Comparison of ENCODE assay signal across 8 mouse cellular contexts in the genomic region with DNA sequence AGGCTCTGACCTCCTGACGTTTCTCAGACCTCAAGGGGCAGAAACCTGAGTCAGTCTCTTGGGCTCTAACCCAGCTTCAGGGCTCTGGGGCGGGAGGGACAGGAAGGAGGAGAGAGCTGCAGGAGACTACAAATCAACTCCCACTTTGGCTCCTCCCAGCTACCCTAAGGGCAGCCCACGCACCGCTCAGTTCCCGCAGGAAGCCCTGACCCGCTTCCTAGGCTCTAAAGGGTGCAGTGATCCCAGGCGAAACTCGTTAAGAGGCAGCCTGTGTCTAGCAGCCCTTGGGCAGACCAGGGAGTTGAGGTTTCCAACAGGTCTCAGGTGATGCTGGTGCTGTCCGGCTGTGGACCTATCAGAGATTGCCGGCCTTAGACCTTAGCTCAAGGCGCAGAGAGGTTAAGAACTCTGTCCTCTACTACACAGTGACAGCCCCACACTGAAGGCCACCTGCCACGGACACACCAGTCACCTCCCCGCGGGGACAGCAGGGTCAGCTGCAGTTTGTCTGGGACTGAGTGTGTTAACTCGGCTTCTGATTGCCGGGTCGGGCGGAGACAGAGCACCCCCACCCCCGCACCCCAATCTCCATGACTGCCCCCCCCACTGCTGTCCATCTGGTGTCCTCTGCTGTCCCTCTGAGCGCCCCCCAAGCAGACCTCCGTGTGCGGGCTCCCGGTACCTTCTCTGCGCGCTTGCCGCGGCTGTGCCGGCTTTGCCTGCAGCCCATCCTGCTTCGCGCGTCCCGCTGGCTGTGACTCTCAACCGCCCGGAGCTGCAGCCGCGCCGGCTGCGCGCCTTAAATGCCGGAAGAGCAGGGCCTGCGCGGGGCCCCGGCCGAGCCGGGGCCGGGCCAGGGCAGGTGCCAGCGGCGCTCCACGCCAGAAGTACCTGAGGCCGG. TPM values are rescaled to one million over a fixed set of nuclear protein-coding genes. Genes with fewer than 3 reads are reported as not detected.
DNase-seq lines count a peak whose midpoint lies in the region; ATAC-seq lines count a peak whose summit lies in the region.

A gene (minus strand): TSS at position 801 of the 901 bp plus-strand sequence.

- H3K27ac ChIP-seq in brown adipose tissue, adult 24 weeks (replicated peaks; ENCODE audit: low read depth, low read length): peak within 1 kb of the TSS; percentile 86
- no peak within 1 kb of the TSS for H3K27ac ChIP-seq in forebrain, embryonic 12.5 days

- peaks cover 36% of the 10 kb centered on the region for H3K27me3 ChIP-seq in forebrain, embryonic 12.5 days

- ATAC-seq in forebrain, embryonic 12.5 days (ENCODE audit: low FRiP score): peak; percentile 57; the same call in 1 of the 2 replicates

- H3K4me2 ChIP-seq in forebrain, embryonic 12.5 days: peak within 1 kb of the TSS; percentile 96

- H3K4me1 ChIP-seq in brown adipose tissue, adult 24 weeks (ENCODE audit: control insufficient read depth, insufficient read depth, insufficient read length, low read length): peaks cover 35% of the 10 kb centered on the region
- peaks cover 15% of the 10 kb centered on the region for H3K4me1 ChIP-seq in forebrain, embryonic 12.5 days

- intact Hi-C loops in heart, postnatal 36 days (cut with DNase I): no loop called here
- intact Hi-C loops in left cerebral cortex, postnatal 4 days (cut with DNase I): no loop called here

- peak; percentile 56 for DNase-seq in ES-CJ7 (ENCODE audit: low read depth, low spot score)
- peak; percentile 64 to 73 for DNase-seq in heart, postnatal 36 days
- DNase-seq in left cerebral cortex, postnatal 4 days: peak; percentile 31
- peak; percentile 63 for DNase-seq in mesoderm, embryonic 11.5 days (ENCODE audit: low read depth, low spot score)
- peak; percentile 32 for DNase-seq in right cerebral cortex, postnatal 25 days
- DNase-seq in c-Kit-positive CD71-positive TER-119-positive erythroid progenitor cells, embryonic 14.5 days (ENCODE audit: low spot score): no peak

- H3K9ac ChIP-seq in forebrain, embryonic 12.5 days: peak within 1 kb of the TSS; percentile 61

- WGBS in forebrain, embryonic 12.5 days: under 1% methylated on average over 50 of the region's 50 CpGs

- H3K4me3 ChIP-seq in brown adipose tissue, adult 24 weeks (ENCODE audit: insufficient read depth, low read depth, low read length): peak within 1 kb of the TSS; percentile 55
- peak within 1 kb of the TSS; percentile 46 for H3K4me3 ChIP-seq in forebrain, embryonic 12.5 days (replicated peaks)

- H3K36me3 ChIP-seq in forebrain, embryonic 12.5 days (replicated peaks): no peaks in the 10 kb centered on the region

- no peaks in the 10 kb centered on the region for H3K9me3 ChIP-seq in forebrain, embryonic 12.5 days

RNA-seq across cellular contexts. Expression of the gene that starts here (rescaled TPM):
- polyA plus RNA-seq in brown adipose tissue, adult 24 weeks (2012; ENCODE audit: insufficient read depth, insufficient read length, missing spikeins): 42.5 and 46.3 TPM in 2 replicates
- polyA plus RNA-seq in forebrain, embryonic 12.5 days (2016; fragmentation: Nextera tagmentation; extraction: Ambion mirVana): 0.13 and 0.42 TPM in 2 replicates
- total RNA-seq in heart, postnatal 36 days (2021): 1 to 10 TPM; 7.6 to 8.0 TPM
- not detected for total RNA-seq in left cerebral cortex, postnatal 4 days (2021)

Comparison
In these comparisons a context has a peak if more than half of its experiments do, and no peak if none do; other contexts are left out.
1. RNA of the gene that starts here (total RNA-seq): 7.6 to 8.0 TPM in heart, postnatal 36 days; not detected in left cerebral cortex, postnatal 4 days; every median in the first group is over 4 times any median in the second.
2. RNA of the gene that starts here (polyA plus RNA-seq): 42.5 to 46.3 TPM in brown adipose tissue, adult 24 weeks; 0.13 to 0.42 TPM in forebrain, embryonic 12.5 days; every median in the first group is over 10 times any median in the second.
3. Peak in ATAC-seq, H3K4me3 ChIP-seq, H3K9ac ChIP-seq and H3K4me2 ChIP-seq in forebrain, embryonic 12.5 days; RNA of the gene not detected or under 1 TPM.
4. Peak in DNase-seq in left cerebral cortex, postnatal 4 days; RNA of the gene not detected or under 1 TPM.